Mouse (Mus musculus): Measurements from ENCODE around the gene Als2.

Gene Als2

DNA sequence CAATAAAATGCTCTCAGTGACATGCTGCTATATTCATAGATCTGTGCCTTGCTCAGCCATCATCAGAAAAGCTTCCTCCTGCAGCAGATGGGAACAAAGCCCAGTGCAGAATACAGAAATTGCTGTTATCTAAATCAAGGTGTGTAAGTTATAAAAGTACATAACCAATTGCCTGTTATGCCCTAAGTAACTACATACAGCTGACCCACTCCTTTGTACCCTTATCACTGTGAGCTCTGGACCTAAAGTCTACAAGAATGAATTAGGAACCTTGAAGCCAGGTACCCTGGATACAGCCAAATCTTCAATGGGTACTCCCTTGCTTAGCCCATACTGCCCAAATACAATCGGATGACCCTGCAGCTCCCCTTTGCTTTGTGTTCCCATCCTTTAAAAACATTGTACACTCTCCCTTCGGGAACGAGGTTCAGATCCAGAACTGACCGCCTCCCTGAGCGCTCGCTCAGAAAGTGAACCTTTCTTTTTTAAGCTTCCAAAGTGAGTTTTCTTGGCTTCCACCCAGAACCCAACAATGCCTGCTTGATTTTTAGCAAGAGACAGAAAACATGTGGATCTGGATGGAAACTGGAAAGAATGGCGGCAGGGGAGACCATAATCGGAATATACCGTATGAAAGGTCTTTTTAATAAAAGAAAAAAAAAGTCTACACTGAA is 70.7 kb downstream of the Als2 start:
- no peak for DNase-seq (ENCODE audit: low read depth, low spot score)

DNA sequence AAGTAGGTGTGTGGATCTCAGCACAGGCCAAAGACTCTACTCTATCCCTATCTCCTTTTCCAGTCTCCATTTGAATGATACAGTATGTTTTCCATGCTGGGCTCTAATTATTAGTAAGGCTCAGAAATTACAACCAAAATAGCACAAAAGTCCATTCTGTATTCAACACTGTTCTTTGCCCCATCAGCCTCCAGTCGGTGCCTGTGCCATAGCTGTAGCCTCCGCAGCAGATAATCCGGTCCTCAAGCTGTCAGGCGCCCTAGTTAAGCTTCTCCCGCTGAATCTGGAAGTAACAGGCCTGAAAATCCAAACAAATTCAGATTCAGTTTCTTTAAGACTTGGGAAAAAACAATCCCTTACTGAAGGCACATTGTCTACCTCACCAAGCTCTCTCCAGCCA is 73.1 kb downstream of the Als2 start:
- no peak for DNase-seq (ENCODE audit: low read depth, low spot score)

DNA sequence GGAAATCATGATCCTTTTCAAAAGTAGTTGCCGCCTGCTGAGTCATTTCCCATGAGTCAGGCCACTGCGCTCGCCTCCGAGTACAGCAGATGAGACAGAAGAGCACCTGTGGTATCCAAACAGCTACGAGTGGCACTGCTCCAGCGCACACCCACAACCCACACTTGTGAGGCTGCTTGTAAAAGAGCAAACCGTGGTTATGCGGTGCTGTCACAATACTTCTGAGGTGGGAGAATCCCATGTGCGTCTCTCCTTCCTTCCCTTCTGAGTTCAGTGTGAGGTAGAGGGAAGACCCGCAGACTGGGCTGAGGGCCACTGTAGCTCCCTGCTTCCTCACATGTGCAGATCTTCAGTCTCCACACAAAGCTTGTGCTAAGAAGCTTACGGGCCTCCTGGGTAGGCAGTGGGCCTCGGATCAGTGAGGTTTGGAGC is 74.0 kb downstream of the Als2 start, which contains the start of gene Mpp4:
TSS of gene Mpp4 (minus strand) at position 360 of the 432 bp plus-strand sequence.
- DNase-seq (ENCODE audit: low read depth, low spot score), result no peak

DNA sequence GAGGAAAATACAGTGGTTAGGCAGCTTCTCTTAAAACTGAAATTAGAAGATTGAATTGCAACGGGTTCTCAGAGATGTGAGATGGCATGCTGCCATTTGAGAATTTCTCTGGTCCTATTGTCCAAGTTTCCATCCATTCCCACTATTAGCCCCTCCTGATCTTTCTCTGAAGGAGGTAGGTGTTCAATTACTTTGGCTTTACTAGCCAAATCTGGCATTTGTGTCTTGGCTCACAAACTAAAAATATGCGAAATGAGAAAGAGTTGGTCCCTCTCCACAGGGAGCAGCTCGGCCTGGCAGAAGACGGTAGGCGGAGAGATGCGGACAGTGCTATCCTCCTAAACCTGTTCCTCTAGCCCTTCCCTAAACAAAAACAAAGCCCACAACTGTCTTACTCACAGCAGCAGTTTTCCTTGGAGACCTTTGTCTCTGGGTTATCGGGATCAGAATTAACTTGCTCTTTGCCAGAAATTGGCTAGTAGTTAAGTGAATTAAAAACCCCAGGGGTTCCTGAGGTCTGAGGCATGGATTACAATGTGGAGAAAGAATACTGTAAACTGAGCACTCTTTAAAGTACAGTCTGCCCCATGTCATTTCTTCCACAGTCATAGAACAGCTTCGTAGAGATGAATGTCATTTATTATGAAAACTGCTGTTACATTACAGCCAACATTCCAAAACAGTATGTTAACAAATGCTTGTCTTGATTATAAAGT is 74.6 kb downstream of the Als2 start:
- DNase-seq (ENCODE audit: low read depth, low spot score), result no peak

DNA sequence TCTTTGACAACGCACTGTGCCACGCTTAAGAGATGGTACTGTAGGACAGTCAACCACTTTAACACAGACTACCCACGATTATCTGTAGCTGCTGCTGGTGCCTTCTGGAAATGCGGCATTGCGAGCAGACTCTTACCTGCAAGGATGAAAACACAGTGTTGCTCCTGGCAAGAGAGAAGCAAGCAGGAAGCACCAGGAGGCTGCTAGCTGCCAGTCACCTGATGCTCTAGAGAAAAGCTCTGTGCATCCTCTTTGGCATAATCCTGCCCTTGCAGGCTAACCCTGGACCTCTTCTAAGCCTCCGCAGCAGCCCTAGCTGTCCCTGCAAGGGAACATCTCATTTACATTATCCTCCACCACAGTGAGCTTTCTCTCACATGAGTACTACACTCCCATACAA is 75.6 kb downstream of the Als2 start:
- no peak for DNase-seq (ENCODE audit: low read depth, low spot score)

DNA sequence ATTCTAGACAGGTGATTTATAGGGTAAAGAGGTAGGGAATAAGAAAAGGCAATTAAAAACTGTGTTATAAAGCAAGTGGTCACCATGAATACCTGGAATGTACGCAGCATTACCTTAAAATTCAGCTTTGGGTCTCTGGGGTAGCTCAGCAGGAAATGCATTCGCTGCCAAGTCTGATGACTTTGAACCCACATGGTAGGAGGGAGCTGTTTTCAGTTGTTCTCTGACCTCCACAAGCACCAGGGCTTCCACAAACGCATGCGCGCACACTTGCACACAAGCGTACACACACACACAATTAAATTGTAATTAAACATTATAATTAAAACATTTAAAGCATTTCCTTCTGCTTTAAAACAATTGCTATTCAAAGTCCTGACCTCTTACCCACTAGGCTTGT is 76.2 kb downstream of the Als2 start:
- no peak for DNase-seq (ENCODE audit: low read depth, low spot score)

DNA sequence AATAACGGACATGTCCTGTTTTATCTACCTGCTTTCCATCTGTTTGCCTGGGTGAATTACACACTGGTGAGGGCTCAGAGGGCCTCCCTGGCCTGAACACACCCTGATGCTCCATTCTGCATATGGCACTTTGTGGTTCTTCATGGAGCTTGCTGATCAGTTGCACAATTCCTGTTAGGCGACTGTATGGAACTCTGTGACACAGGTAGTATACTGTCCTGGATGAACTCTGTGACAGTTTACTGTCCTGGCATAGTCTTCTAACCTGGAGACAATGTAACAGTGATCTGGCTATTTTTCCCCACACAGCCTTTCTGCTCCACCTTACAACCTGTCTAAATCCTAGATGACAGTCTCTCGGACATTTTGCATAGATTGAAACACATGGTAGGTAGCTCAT is 77.9 kb downstream of the Als2 start:
- DNase-seq (ENCODE audit: low read depth, low spot score), result no peak

DNA sequence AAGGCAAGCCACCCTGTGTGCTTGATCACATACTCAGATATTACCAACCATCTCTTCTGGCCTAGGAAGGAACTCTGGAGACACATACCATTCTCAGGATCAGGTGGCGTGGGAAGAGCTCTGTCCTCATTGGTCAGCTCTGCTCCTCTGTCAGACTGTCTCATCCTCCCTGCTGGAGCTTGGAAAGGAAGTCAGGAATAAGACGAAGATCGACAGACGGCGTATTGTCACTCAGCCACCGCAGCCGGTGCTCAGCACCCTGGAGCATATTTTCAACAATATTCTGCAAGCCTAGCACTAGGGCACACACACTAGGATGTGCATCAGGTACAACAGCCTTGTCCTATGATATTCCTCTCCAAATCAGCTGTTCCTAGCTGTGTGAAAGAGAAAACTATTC is 78.5 kb downstream of the Als2 start:
- no peak for DNase-seq (ENCODE audit: low read depth, low spot score)

DNA sequence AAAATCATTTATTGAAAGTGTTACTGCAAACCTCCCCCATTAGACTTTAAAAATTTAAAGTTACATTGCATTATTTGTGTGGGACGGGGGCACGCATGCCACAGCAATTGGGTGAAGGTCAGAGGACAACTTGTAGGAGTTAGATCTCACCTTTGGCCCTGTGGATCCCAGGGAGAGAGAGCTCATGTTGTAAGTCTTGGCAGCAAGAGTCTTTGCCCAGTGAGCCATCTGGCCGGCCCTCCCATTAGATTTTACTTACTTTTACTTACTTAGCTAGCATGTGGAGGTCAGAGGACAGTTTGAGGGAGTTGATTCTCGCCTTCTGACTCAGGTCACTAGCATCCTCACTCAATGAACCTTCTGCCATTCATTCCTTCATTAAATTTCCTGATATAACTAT is 79.2 kb downstream of the Als2 start:
- DNase-seq (ENCODE audit: low read depth, low spot score), result no peak

DNA sequence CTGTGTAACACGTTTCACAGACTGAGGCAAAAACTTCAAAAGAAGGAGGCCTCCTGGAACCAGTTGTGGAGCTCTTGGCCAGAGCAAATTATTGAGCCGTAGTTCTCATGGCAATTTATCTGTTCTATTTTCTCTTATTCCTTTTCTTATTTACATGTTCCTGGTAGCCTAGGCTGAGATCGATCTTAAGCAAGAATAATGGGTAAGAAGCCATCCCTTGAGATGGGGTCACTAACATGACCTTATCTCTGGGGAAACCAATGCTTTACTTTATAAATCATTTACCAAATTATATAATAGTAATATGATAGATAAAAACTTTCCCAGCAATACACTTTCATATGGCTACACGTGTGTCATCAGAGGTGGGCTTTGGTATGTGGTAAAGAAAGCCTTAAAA is 84.7 kb downstream of the Als2 start:
- no peak for DNase-seq (ENCODE audit: low read depth, low spot score)

DNA sequence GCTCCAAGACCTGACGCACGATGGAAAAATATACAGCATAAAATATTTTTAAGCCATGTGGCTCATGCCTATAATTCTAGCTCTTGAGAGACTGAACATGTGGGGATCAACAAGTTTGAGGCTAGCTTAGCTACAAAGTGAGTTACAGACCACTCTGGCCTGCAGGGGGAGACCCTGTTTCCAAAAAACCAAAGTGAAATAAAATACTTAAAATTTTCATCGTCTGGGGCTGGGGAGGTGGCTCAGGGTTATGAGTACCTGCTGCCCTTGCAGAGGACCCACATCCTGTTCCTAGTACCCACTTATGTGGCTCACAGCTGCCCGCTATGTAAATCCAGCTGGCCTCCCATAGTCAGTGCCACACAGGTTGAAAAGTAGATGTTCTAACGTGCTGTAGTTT is 86.5 kb downstream of the Als2 start:
- no peak for DNase-seq (ENCODE audit: low read depth, low spot score)

DNA sequence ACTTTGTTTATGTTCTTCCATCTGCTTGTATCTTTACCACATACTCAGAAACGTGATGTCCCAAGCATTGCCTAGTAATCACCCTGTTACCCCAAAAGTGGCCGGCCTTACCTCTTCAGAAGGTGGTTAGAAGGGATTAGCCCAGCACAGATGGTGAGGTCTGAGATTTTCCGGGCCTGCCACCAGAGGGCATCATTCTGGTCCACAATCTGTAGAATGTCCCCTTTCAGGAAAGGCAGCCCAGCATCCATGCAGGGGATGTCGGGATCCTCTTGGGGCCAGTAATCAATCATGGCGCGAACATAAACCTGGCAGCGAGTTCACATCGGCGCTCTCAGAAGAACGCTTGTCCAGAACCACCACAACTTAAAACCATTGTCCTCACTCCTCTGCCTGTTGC is 92.5 kb downstream of the Als2 start:
- peak; percentile 72 for DNase-seq (ENCODE audit: low read depth, low spot score)

DNA sequence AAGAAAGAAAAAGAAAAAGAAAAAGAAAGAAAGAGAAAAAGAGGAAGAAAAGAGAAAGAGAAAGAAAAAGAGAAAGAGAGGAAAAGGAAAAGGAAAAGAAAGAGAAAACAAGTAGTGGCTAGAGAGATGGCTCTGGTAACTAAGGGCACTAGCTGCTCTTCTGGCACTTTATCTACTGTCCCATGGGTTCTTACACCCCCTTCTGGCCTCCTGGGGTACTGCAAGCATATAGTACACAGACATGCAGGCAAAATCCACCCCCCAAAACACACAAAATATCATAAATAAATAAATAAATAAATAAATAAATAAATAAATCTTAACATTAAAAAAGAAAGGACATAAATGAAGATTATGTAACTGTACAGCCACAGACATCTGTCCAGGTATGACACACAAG is 94.2 kb downstream of the Als2 start:
- DNase-seq (ENCODE audit: low read depth, low spot score), result peak; percentile 72

- no peak for DNase-seq (ENCODE audit: low read depth, low spot score)
Measured at GRCm38 (mm10) chr1:59134419-59134818, 102.6 kb downstream of the Als2 start.

- DNase-seq (ENCODE audit: low read depth, low spot score), result no peak
Measured at GRCm38 (mm10) chr1:59128879-59129278, 108.2 kb downstream of the Als2 start.

DNA sequence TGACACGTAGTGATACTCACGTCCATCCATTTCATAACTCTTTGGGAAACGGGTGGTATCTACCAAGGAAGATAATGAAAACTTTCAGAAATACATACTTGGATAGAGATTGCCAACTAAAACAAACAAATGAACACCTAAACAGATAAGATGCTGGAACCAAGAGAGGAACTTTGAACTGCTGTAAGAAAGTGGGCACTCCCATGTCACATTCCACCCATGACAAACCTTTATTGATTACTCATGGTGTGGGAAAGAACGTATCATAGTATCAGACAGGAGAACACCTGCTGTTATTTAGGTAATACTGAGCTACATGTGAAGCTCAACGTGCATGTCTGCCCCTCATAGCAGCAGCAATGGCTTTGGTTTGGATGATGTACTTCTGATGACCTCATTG is 111.5 kb downstream of the Als2 start:
- no peak for DNase-seq (ENCODE audit: low read depth, low spot score)

DNA sequence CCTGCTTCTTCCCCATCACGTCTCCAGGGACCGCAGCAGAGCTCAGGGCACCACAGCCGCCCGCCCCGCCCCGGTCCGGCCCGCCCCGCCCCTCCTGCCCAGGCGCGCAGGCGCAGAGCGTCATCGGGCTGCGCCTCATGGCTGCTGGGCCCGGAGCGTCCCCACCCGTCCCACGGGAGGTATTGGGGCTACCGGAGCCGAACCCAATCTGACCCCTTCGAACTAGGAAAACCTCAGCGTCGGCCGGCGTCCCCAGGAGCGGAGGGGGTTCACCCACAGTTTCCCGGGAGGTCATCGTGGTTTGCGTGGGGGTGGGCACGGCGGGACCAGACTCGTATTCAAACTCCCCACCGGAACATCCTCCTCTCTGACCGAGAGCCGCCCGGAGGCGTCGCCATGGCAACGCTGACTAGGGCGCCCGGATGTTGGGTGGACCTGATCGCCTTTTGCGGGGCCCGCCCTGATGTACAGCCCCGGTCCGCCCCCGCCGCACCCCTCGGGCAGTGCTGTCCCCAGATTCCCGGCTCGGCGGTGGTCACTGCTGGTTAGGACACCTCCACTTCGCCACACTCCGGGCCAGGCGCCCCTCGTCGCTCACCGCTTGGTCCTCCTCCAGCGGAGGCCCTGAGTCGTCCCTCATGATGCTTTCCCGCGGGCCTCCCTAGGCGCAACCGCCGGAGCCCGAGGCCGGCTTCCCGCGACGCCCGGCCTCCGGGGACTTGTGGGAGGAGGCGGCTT is 117.1 kb downstream of the Als2 start, which contains the start of gene Tmem237:
TSS of gene Tmem237 (minus strand) at position 689 of the 738 bp plus-strand sequence.
- peak; percentile 90 for DNase-seq (ENCODE audit: low read depth, low spot score)
